Mouse (Mus musculus) WW6 (cell line): ENCODE data around the gene Etfa.

Experiments used
- DNase-seq: peaks from one replicate; pipeline ENCODE4 v3.0.0-alpha.2; 2013; ENCODE audit warnings: low read depth, low spot score

Gene Etfa

DNA sequence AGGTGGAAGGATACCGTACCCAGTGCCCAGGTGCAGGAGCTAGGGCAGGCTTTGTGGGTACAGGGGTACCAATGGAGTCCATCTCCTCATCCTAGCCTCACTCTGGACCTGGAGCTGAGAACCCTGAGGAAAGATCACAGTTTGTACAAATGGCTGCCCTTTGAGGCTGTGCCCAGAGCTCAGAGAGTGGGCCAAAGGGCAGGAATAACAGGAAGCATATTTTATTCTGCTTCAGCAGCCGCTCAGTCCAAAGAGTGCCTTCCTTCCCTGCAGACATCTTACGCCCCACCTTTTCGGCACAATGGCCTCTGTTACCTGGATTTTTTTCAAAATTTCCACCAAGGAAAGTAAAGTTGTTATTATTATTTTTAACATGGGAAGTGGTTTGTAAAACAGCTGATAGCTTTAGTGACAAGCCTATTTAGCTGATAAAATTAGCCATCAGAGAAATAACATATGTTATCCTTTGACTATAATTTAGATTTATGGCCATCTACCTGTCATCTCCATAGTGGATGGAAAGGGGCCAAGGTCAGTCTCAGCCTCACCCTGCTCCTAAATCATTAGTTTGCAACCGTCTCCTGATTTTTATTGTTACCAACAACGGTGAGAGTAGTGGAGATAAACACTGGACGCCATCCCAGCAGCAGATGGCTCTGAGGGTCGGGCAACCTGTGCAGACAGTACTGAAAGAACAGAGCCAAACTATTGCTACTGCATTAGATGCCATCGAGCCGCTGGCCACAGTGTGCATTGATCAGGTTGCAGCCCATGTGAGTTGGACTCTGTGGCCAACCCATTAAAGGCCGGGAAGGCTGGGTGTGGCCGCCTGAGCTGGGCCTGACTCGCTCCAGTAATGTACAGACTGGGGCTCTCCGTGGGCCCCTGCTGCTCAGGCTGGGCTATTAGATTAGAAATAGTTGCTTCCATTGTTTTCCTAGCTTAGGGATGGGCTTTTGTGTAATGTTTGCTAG lies 88.3 kb downstream of the Etfa start:
- no peak for DNase-seq

GRCm38 (mm10) chr9:55421786-55422185 lies 90.3 kb downstream of the Etfa start:
- no peak for DNase-seq

DNA sequence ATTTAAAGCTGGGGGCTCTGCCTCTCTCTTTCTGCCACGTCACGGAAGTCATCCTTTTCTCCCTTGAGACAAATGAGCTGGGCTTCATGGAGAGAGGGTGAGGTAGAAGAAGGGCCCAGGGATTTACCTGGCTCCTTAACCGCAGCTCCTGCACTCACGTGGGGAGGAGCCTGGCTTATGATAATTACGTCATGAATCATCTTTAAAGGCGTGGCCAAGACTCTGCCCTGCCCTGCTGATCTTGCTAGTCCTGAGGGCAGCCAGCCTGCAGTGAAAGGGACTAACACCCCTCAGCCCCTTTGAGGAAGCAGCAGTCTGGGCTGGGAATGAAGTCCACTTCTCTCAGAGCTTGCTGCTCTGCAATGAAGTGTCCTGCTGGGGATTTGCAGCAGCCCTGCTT lies 100.9 kb downstream of the Etfa start:
- DNase-seq: no peak

DNA sequence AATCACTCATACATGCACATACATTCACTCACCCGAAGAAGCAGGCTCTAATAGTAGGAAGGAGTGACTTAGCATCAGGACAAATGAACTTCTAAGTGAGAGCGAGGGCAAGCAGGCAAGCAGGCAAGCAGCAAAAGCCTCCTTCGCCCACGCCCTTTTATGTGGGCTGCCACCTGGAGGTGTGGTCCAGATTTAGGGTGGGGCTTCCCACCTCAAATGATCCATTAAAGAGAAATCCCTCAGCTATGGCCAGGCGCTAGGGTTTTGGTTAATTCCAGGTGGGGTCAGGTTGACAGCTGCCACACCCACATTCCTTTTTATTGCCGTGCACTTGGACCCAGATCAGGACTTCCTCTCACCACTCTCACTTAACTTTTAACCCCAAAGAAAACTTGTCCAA lies 101.6 kb downstream of the Etfa start:
- DNase-seq: no peak

DNA sequence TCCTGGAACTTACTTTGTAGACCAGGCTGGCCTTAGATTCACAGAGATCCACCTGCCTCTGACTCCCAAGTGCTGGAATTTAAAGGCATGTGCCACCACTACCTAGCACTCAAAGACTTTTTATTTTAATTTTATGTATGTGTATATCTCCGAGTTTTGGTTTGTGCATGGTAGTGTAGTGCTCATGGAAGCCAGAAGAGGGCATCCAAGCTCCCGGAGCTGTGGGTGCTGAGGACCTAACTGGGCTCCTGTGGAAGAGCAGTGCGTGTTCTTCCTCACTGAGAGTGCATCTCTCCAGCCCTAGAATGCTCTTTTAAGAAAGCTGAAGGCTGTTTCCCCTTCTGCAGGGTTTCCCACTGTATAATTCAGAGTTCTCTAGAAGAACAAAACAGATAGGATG lies 102.2 kb downstream of the Etfa start:
- DNase-seq: no peak

GRCm38 (mm10) chr9:55408851-55409250 lies 103.2 kb downstream of the Etfa start:
- DNase-seq: no peak

GRCm38 (mm10) chr9:55406773-55407172 lies 105.3 kb downstream of the Etfa start:
- no peak for DNase-seq

GRCm38 (mm10) chr9:55404976-55405702 lies 106.9 kb downstream of the Etfa start:
- DNase-seq: no peak
